Mouse (Mus musculus) bone marrow macrophage, adult 2 months (primary cell): Measurements from ENCODE around the gene F2rl2. TPM values are rescaled to one million over a fixed set of nuclear protein-coding genes. Genes with fewer than 3 reads are reported as not detected.

Experiments used
- H3K27ac ChIP-seq: 2 replicates; pipeline ENCODE4 v1.5.1; 2012; ENCODE audit warnings: low read depth, low read length; ENCODE audit not compliant: insufficient read depth
- H3K4me1 ChIP-seq: 2 replicates; pipeline ENCODE4 v1.6.1; 2012; ENCODE audit warnings: low read length; ENCODE audit not compliant: control insufficient read depth, insufficient read depth
- H3K4me3 ChIP-seq: 2 replicates; pipeline ENCODE4 v1.5.1; 2012; ENCODE audit warnings: mild to moderate bottlenecking, low read length, moderate library complexity; ENCODE audit not compliant: insufficient read depth
- CTCF ChIP-seq: IDR thresholded peaks from 2 replicates; pipeline ENCODE4 v1.5.1; 2012; ENCODE audit warnings: low read depth, mild to moderate bottlenecking, low read length, moderate library complexity
- POLR2A ChIP-seq: IDR thresholded peaks from 2 replicates; pipeline ENCODE4 v1.6.1; 2012; ENCODE audit warnings: mild to moderate bottlenecking, low read depth, low read length, borderline replicate concordance
- polyA plus RNA-seq: library from polyadenylated mRNA; stranded (reverse); fragments of >200 nt; gene quantifications from 2 replicates; pipeline ENCODE4 v1.2.4, GENCODE M21; 2012; ENCODE audit not compliant: missing spikeins, insufficient read depth, insufficient read length

Gene F2rl2
- polyA plus RNA-seq, 1 experiment, result not detected

DNA sequence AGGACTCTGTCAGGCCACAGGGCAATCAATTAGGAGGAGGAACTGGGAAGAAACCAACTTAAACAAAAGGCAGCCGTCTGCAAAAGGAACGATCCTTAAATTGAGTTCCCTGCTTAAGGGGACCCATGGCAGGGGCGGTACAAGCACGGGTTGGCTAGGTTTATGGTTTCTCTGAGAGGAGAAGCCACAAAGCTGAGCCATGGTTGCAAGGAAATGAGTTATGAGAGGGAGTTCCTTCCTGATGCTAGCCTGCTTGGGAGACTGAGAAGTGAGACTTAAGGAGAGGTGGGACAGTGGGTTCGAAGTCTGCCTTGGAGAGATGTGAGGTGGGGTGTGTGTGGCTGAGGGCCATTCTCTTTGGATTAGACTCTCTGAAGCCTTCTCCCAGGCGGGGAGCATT is 1.2 kb downstream of the F2rl2 start:
- H3K4me1 ChIP-seq, result peaks cover 9% of the 10 kb centered on the region; the same call in 1 of the 2 replicates
- no peak overlapping the region for H3K4me3 ChIP-seq
- TF ChIP-seq CTCF (no peak), POLR2A (no peak)
- H3K27ac ChIP-seq, result no peak overlapping the region

DNA sequence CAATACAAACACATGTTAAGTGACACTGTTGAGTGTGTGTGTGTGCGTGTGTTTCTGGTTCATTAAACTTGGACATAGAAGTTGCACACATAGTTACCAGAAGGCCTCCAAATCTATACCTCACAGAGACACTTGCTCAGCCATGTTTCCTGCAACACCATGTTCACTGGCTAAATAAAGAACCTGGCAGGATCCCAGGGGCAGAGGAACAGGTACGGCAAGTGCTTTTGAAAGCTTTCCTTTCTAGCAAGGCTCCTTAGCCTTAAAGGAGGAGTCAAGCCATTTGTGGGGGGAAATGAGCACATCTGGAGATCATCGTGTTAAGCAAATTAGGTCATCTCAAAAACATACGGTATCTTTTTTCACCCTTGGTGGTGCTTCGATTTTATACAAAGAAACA is 6.7 kb downstream of the F2rl2 start:
- H3K4me3 ChIP-seq, result no peak overlapping the region
- no peak overlapping the region for H3K27ac ChIP-seq
- H3K4me1 ChIP-seq, result no peaks in the 10 kb centered on the region
- no peak for TF ChIP-seq CTCF
- TF ChIP-seq POLR2A, result no peak

DNA sequence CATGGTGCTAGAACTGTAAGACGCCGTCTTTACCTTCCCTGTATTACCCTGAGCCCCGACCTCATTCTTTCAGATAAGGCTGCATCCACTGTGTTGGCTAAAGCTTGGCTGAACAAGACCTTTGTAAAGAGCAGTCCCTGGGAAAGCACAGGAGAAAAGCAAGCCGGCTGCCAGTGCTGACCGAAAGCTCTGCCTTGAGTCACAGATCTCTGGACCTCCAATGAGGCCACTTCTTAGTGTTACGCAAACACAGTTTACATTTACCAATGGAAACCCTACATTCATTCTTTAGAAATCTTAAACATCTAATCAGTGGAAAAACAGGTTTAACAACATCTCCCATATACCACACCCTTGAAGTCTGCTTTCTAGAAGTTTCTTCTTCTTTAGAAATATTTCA is 8.9 kb downstream of the F2rl2 start:
- Histone ChIP-seq H3K4me3 (no peak overlapping the region), H3K27ac (no peak overlapping the region), H3K4me1 (no peaks in the 10 kb centered on the region)
- no peak for TF ChIP-seq POLR2A
- no peak for TF ChIP-seq CTCF

DNA sequence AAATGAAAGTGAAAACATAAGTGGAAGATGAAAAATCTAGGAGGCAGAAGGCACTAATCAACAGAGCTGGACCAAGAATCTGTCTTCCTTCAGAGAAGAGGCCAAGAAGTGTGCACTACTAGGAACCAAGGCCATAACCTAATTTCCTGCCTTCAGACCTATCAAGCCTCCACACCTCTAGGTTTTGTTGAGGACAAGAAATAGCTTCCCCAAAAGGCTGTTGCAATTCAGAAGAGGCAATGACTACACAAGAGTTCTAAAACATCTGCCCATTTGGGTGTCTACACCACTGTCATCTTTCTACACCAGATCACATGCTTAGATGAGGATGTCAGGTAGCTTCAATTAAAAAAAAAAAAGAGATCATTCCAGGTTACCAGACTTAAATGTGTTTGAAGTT is 15.4 kb downstream of the F2rl2 start:
- Histone ChIP-seq H3K4me1 (peaks cover 4% of the 10 kb centered on the region), H3K4me3 (no peak overlapping the region), H3K27ac (no peak overlapping the region)
- no peak for TF ChIP-seq POLR2A
- no peak for TF ChIP-seq CTCF

DNA sequence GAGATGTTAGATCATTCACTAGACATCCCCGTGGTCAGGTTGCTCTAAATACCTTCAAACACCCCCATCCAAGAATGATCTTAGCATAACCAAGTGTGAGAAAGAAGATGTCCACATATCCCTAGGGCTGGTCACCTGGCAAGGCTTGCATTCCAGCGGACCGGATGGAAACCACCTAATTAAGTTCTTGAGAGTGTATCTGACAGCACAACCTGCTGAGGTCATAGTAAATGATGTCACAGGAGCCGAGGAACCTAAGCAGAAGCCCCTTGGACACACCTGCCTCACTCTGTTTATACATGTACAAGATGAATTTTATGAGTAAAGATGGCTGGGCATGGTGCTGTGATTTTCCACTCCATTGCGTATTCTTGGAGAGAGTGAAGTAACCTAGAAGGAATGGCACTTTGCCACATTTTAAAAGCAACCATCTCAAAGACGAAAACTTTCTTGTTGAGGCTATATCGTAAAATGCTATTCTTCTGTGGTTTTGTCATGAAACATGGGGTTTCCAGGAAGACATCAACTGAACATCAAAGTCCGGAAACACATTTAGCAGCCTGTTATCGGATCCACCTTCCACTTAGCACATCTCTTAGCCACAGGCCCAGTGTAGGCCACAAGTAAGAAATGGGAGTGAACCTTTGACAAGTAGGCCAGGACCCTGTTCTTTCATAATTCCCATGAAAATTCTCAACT is 16.1 kb downstream of the F2rl2 start:
- Histone ChIP-seq H3K27ac (no peak overlapping the region), H3K4me3 (no peak overlapping the region), H3K4me1 (peaks cover 4% of the 10 kb centered on the region)
- TF ChIP-seq POLR2A, result no peak
- no peak for TF ChIP-seq CTCF

DNA sequence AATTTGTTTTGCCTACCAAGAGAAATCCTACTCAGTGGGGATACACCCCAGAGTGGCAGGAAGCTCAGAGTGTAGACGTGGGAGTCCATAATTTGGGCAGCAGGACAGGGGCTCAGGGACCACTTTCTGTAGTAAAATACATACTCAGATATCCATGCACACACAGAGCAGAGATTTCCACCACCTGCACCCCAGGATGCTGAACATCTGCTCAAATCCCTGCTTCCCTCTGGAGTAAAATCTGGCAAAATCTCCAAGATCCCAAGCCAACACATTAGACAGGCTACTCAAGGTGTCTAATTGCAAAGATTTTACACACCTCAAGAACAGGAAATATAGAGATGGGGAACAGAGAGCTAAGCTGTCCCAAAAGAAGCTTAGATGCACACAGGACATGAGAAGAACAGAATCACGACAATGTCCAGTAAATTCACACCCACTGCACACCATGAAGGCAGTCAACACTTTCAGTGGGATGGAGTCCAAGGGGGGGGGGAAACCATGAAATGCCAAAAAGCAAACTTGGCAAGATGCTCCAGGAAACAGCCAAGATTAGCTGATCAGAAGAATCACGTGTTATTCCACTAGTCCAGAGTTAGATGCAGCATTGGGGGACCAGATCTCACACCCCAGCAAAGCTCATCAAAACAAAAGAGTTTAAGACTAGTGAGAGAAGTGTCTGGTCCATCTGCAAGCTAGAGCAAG is 17.8 kb downstream of the F2rl2 start:
- TF ChIP-seq POLR2A (no peak), CTCF (no peak)
- Histone ChIP-seq H3K4me1 (peaks cover 4% of the 10 kb centered on the region), H3K27ac (no peak overlapping the region), H3K4me3 (no peak overlapping the region)

DNA sequence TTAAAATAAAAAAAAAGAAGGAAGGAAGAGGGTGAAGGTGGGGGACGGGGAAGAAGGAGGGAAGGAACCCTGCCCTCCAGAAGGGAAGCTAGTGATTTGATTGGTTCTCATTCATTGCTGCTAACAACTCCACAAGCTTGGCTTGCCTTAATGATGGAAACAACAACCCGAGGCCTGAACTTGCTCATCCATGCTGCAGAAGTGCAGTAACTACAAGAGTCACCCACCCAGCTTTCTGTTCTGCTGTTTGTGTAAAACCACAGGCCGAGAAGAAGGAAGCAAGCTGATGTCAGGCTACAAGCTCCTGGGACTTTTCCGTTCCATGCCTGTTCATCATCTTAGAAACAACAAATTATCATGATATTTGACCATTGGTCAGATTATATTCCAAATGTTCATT is 18.7 kb downstream of the F2rl2 start:
- Histone ChIP-seq H3K27ac (no peak overlapping the region), H3K4me3 (no peak overlapping the region), H3K4me1 (peaks cover 8% of the 10 kb centered on the region)
- no peak for TF ChIP-seq POLR2A
- no peak for TF ChIP-seq CTCF

DNA sequence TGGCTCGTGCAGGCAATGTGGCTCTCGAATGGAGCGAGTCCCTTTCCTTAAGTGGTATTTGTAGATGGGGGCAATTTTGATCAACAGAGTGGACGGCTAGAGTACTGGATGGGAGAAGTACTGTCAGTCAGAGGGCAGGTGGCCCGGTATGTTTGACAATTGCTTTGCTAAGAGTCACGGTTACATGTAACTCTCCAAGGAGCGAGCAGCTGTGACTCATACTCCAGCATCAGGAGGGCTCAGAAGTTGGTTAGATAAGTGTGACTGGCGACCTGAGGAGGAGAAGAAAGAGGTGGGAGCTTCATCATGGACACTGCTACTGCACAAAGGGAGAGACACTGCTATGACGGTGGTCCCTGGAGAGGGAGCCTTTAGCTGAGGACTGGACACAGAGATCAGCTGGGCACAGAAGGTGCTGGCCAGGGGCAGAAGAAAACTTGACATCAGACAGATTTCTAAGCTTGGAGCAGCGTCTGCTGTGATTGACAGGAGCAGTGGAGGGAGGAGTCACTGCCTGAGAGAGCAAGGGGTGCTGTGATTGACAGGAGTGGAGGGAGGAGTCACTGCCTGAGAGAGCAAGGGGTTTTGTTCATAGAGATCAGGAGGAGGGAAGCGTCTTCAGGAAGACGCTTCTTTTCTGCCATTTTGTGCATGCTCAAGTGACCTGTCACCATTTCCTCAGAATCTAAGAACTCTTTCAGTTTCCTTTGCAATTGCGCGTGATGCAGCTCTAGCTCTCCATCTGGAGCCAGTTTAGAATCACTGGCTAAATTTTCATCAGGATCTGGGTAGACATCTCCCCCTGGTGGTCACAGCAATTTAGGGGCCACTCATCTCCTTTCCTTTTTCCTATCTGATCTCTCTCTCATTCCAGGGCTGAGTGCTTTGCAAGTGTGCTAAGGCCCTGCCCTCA is 22.9 kb downstream of the F2rl2 start:
- H3K27ac ChIP-seq, result 0 out of 2 replicates have a peak overlapping the region, but pooled peaks have one; percentile 27
- H3K4me1 ChIP-seq, result peaks cover 10% of the 10 kb centered on the region
- TF ChIP-seq POLR2A, result no peak
- TF ChIP-seq CTCF, result no peak
- H3K4me3 ChIP-seq, result peak overlapping the region; percentile 28; the same call in 1 of the 2 replicates

DNA sequence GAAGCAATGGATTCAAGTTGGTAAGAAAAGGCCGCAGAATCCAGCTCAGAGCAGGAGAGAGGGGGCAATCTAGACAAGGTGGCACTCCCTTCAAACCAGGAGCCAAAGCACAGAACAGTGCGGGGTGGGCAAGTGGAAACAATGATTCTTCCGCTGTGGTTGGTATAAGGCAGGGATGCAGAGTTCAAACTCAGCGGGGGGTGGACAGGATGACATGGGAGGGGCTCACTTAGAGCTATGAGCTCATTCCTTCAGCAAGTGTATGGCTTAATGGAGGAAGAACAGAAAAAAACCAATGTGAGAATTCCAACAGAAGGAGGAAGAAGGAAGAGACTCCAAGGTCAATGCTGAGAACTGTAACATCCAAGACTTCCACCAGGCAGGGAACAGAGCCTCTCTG is 33.8 kb downstream of the F2rl2 start:
- no peak overlapping the region for H3K27ac ChIP-seq
- no peaks in the 10 kb centered on the region for H3K4me1 ChIP-seq
- TF ChIP-seq CTCF (no peak), POLR2A (no peak)
- no peak overlapping the region for H3K4me3 ChIP-seq

DNA sequence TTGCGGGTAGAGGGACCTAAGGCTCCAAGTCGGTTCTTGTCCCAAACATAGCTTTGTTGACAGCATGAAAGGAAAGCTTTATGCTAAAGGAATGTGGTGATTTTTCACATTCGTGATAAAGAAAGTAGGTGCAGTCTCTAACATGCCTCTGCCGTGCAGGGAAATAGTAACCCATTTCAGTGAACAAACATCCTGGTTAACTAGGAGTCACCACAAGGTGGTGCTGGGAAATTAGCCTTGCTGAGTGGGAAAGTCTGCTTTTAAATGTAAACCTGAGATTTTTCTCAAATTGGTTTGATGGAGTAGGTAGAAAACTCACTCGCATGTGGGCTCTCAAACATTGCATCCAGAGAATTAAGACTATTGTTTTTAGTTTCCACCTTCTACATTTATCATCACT is 43.0 kb downstream of the F2rl2 start:
- H3K27ac ChIP-seq, result no peak overlapping the region
- peaks cover 2% of the 10 kb centered on the region; the same call in 1 of the 2 replicates for H3K4me1 ChIP-seq
- H3K4me3 ChIP-seq, result no peak overlapping the region
- TF ChIP-seq POLR2A (no peak), CTCF (no peak)
